Mouse (Mus musculus) gastrocnemius, adult 2 months (tissue): ENCODE results near the gene Capn12. TPM values are rescaled to one million over a fixed set of nuclear protein-coding genes. Genes with fewer than 3 reads are reported as not detected.

Experiments used
- DNase-seq: peaks from one replicate; pipeline ENCODE4 v3.0.0; 2022
- H3K27ac ChIP-seq: fragments of 200-600 bp; 2 replicates; pipeline ENCODE4 v1.8.1; 2022; ENCODE audit warnings: mild to moderate bottlenecking
- H3K4me3 ChIP-seq: fragments of 200-600 bp; 2 replicates; pipeline ENCODE4 v1.8.1; 2022; ENCODE audit warnings: mild to moderate bottlenecking, moderate library complexity
- CTCF ChIP-seq: fragments of 200-600 bp; IDR thresholded peaks from 2 replicates; pipeline ENCODE4 v1.8.1; 2022; ENCODE audit warnings: antibody characterized with exemption, mild to moderate bottlenecking, moderate library complexity
- intact Hi-C: fragments of 180-260 bp; cut with DNase I; formaldehyde crosslinking; loops from one replicate; pipeline ENCODE4 v1.15.1; 2025
- total RNA-seq, 2 experiments: library from RNA; stranded (reverse); gene quantifications; 2 replicates each; pipeline ENCODE4 v1.2.3; 2021

The Capn12 gene
- total RNA-seq, 2 experiments from 2014 or later = 0.15 to 0.28 TPM

DNA sequence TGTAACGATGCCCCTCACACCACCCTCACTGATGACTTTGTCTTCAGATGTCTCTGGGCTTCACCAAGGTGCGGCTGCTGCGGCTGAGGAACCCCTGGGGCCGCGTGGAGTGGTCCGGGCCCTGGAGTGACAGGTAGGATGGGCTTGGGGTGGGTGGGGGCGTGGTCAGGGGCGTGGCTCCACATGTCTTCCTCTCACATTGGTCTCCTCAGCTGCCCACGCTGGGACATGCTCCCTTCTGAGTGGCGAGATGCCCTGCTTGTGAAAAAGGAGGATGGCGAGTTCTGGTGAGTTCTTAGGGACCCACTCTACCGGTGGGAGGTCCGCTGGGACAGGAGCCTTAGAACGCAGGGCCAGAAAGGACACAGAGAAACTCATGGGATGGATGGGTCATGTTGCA, 5.3 kb downstream of the Capn12 start:
- no peak for DNase-seq
- intact Hi-C loops = no loop called here
- no peak overlapping the region for H3K4me3 ChIP-seq
- TF ChIP-seq CTCF = no peak
- no peak overlapping the region for H3K27ac ChIP-seq

DNA sequence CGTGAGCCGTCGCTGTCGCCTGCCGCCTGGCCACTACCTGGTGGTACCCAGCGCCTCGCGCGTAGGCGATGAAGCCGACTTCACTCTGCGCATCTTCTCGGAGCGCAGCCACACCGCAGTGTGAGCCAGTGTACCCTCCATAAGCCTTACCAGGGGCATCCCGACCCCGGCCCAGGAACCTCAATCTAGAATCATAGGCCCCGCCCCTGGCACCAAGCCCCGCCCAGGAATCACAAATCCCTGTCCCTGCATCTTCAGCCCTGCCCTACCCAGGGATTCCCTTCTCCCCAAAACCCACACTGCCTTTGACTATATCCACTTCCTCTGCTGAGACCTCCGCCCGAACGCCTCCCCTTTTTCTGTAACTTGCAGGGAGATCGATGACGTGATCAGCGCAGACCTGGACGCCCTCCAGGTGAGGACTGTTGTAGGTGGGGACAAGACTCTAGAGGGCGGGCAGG, 7.5 kb downstream of the Capn12 start:
- TF ChIP-seq CTCF = no peak
- DNase-seq = peak; percentile 53
- Histone ChIP-seq H3K4me3 (peak overlapping the region; percentile 64), H3K27ac (no peak overlapping the region)
- intact Hi-C loops = no loop called here

DNA sequence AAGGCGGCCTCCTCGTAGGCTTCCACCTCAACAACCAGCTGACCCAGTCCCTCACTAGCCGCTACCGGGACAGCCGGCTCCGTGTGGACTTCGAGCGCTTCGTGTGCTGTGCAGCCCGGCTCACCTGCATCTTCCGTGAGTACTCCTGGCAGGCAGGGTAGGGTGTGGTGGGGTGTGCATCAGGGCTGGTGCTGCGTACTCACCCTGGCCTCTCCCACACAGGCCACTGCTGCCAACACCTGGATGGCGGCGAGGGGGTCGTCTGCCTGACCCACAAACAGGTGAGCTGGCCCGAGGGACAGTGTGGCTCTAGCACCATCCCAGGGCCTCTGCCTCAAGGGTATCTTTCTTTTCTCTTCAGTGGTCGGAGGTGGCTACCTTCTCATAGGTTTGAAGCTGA, 11.4 kb downstream of the Capn12 start:
- Histone ChIP-seq H3K4me3 (no peak overlapping the region), H3K27ac (no peak overlapping the region)
- intact Hi-C loops = no loop called here
- no peak for TF ChIP-seq CTCF
- DNase-seq = no peak

DNA sequence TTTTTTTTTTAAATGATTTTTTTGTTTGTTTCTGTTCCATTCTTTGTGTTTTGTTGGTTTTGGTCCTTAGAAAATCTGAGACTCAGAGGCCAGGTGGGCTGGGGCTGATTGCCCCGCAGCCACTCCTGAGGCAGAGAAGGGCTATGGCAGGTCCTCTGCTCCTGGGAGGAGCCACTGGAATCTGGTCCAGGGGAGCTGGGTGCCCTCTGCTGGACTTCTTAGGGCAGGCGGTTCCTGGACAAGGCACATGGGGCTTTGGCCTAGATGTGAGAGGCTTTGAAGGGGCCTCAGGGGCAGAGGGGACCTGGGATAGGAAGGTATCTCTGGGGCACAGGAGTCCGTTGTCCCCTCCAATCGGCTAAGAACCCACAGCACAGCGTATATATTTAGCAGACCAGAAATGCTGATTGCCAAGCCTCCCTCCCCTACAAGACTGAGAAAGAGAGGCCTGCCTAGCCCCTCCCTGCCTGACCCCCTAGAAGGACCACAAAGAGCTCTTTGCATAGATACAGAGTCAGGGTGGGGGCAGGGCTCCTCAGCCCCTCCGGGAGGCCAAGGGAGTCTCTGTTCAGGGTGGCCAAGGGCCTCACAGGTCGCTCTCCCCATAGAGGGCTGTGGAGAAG, 12.5 kb downstream of the Capn12 start:
- DNase-seq = peak; percentile 76
- peak; percentile 72 for TF ChIP-seq CTCF
- Histone ChIP-seq H3K4me3 (no peak overlapping the region), H3K27ac (peak overlapping the region; percentile 1; the same call in 1 of the 2 replicates)
- intact Hi-C loops = no loop called here

DNA sequence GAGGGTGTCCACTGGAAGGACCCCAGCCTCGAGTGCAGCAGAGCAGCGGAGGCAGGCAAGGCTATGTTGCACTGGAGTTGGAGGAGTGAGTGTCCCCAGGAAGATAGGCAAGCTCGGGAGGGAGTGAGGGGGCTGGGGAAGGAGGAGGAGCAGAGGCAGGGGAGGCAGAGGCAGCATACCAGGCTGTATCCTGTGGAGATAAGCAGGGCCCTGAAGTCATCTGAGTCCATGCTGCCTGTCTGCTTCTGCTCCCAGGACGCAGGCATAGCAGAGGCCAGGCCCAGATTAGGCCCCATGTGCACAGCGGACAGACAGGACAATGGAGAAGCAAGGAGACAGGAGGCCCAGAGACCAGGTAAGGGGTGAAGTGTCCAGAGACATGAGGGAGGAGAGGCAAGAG, 13.7 kb downstream of the Capn12 start:
- no peak overlapping the region for H3K27ac ChIP-seq
- no peak overlapping the region for H3K4me3 ChIP-seq
- DNase-seq = no peak
- intact Hi-C loops = no loop called here
- no peak for TF ChIP-seq CTCF

DNA sequence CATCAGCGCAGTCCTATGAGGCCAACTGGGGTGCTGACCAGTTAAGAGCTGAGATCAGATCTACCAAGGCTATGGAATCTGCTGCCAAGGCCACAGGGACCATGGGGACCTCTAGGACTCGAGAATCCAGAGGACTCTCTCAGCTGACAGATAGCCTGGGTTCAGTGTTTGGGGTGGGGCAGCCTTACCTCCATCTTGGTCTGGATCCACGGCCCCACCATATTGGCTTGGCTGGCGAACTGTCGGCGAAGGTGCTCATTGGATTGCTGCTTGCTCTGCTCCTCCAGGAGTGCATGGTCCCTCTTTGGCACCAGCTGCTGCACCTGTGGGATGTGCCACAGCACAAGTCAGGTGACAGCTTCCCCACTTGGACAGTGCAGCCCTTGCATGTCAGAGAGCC, 16.4 kb downstream of the Capn12 start:
- TF ChIP-seq CTCF = no peak
- intact Hi-C loops = no loop called here
- H3K27ac ChIP-seq = no peak overlapping the region

DNA sequence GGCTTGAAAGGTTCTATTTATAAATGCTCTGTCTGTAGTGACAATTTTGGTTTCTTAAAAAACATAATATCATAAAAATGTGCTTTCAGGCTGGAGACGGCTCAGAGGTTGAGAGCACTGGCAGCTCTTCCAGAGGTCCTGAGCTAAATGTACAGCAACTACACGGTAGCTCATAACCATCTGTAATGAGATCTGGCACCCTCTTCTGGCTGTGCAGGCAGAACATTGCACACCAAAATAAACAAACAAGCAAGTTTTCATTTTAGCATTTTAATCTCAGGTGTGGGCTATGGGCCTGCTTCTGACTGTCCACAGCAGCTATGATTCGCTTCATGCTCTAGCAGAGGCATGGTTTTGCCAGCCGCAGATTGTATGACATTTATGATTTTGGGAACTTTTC, 18.8 kb downstream of the Capn12 start:
- intact Hi-C loops = no loop called here
- TF ChIP-seq CTCF = peak; percentile 25; the same call in 1 of the 2 replicates
- no peak overlapping the region for H3K4me3 ChIP-seq
- H3K27ac ChIP-seq = peak overlapping the region; percentile 82
- no peak for DNase-seq

More for the DNA sequence above, 16.4 kb downstream of the Capn12 start:
- no peak overlapping the region for H3K4me3 ChIP-seq
- no peak for DNase-seq

DNA sequence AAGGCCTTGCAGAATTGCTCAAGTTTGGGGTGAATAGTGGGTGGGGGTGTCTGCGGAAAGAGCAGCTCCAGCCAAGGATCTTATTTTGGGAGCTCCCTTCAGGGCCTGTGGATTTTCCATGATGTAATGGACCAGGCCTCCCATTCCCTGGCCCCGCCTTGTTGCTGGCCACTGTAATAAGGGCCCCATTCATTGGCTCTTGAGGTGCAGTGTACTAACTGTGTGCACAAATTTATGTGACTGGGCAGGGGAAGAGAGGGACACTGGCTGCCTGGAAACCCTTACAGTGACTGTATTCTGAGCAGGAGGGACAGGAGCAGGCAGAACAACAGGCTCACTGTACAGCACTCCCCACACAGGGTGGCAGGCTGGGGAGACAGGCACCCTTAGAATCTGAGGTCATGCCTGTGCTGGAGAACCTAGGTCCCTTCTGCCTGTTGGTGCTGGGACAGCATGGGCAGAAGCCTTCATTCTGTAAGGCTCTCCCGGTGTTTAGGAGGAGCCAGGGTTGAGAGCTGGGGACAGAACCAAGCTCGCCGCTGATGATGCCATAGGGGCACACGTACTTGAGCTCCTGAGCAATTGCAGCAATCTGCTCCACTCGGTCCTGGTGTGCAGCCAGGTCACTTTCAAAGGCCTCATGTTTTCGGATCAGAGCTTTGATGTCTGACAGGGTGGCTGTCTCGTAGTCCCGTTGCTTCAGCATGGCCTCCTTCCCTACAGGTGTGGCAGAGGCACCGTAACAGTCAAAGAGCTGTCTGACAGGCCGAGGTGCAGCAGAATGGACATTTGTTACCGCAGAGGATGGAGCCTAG, 20.3 kb downstream of the Capn12 start:
- H3K27ac ChIP-seq = peak overlapping the region; percentile 82
- 0 out of 2 replicates have a peak overlapping the region, but pooled peaks have one; percentile 9 for H3K4me3 ChIP-seq
- DNase-seq = peak; percentile 58
- no peak for TF ChIP-seq CTCF
- intact Hi-C loops = no loop called here

DNA sequence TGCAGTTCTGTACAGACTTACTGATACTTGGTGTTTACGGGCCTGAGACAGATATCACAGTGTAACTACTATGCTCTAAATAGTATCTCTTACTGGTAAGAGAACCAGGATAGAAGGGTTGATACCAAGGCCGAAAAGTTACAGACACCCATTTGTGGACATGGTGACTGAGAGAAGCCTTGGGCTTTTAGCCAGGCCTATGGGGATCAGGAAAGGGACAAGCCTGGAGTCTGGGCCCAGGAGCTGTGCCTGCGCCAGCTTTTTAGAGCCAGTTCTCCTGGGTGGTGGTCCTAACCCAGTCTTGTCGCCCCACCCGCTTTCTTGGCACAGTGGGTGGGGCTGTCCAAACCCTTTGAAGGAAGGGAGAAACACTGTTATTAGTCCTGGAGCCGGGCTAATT, 21.0 kb downstream of the Capn12 start:
- TF ChIP-seq CTCF = no peak
- intact Hi-C loops = no loop called here
- Histone ChIP-seq H3K27ac (peak overlapping the region; percentile 82), H3K4me3 (no peak overlapping the region)
- DNase-seq = no peak

DNA sequence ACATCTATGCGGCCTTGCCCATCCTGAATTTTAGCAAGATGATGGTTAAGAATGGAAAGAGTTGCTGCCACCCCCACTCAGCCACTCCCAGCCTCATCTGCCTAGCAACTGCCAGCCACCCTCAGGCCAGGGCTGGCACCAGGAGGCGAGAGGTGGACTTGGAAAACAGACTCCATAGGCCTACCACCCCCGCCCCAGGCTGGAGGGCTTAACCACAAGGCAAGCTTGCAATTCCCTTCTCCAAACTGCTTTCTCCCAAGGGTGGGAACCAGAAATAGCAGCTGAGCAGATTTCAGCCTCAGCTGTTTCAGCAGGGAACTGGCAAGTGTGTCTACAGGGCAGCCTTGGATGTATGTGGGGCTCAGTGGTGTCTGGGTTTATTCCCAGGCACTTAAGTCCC, 21.6 kb downstream of the Capn12 start:
- DNase-seq = peak; percentile 48
- Histone ChIP-seq H3K4me3 (peak overlapping the region; percentile 13; the same call in 1 of the 2 replicates), H3K27ac (peak overlapping the region; percentile 82)
- intact Hi-C loops = no loop called here
- no peak for TF ChIP-seq CTCF

DNA sequence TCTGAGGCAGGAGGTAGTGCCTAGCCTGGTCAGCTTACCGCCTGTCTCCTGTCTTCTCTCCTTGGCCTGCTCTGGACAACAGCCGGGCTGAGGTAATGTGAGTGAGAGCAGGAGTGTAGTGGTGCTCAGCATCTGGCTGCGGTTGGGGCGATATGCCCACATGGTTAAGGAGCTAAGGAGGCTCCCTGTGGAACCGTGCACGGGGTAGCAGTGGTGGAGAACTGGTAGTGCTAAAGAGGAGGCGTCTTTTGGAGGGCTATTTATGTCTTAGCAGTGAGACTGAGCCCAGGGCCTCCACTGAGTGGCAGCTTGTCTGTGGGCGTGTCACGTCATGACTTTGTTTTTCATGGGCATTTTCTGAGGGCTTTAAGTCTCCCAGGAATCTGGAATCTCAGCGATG, 22.6 kb downstream of the Capn12 start:
- DNase-seq = peak; percentile 70
- no peak for TF ChIP-seq CTCF
- intact Hi-C loops = no loop called here
- Histone ChIP-seq H3K27ac (peak overlapping the region; percentile 82), H3K4me3 (no peak overlapping the region)

DNA sequence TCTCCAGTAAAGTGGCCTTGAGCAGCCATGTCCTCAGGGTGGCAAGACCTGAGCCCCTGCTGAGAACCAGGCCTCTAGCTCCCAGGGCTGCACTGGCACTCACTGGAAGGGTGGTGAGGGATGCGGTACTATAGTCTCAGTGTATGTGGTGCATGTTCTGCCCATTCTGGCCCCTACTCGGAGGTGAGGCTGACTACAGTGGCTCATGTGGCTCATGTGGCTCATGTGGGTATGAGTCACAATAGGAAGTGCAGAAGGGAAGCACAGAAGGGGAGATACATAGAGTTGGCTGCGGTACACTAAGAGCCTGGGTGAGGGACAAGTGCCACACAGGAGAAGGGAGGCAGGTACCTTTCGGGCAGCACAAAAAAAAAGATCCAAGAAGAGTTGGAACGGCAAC, 26.0 kb downstream of the Capn12 start:
- TF ChIP-seq CTCF = no peak
- intact Hi-C loops = no loop called here
- no peak overlapping the region for H3K4me3 ChIP-seq
- H3K27ac ChIP-seq = no peak overlapping the region
- no peak for DNase-seq

DNA sequence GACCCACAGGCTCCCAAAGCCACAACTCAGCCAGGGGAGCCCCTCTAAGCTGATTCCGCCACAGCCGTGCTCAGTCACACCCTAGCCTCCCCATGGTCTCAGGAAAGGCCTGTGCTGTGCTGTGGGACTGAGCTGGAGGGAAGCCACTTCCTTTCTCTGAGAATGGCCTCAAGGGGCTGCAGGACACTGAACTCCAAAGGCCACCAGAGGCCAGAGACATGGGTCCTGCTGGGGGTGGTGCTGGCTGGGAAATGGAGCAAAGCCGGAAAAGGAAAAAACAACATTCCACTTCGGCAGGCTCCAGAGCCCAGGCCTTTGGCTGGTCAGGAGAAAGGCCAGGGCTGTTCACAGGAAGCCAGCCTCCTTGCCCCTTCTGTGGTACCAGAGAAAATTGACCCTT, 30.4 kb downstream of the Capn12 start:
- TF ChIP-seq CTCF = peak; percentile 26; the same call in 1 of the 2 replicates
- intact Hi-C loops = no loop called here
- DNase-seq = peak; percentile 67
- H3K27ac ChIP-seq = peak overlapping the region; percentile 94
- H3K4me3 ChIP-seq = 0 out of 2 replicates have a peak overlapping the region, but pooled peaks have one; percentile 8
